Mouse (Mus musculus): ENCODE results near the gene Gramd1b.

DNA sequence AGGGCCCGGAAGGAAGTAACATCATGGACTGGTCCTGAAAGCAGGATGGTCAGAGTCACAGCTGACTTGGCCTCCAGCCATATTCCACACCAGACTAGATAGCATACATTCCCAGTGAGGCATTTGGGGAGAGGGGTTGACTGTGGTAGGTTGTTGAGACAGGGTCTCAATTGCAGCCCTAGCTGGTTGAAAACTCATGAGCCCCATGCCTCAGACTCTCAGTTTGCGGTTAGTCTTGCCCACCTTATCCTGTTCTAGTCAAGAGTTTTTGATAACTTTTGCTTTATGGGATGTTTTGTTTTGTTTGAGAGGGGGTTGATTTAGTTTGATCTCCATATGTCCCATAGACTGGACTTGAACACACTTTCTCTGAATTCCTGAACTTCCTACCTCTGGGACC is 103.5 kb downstream of the Gramd1b start:
- TF ChIP-seq POLR2A (IDR thresholded peaks at IDR 0.05; ENCODE audit: borderline replicate concordance, extremely low read depth, insufficient read depth, insufficient read length, poor library complexity, severe bottlenecking) = no peak
- no peak for TF ChIP-seq CTCF (IDR thresholded peaks at IDR 0.05; ENCODE audit: borderline replicate concordance, extremely low read depth, insufficient read depth, insufficient read length)

Measured in brain, embryonic 14.5 days (tissue).